Mouse (Mus musculus) CH12.LX (cell line): ENCODE measurements around the gene Mkln1. TPM values are rescaled to one million over a fixed set of nuclear protein-coding genes. Genes with fewer than 3 reads are reported as not detected.

ENCODE experiments used
- DNase-seq: peaks from one replicate; pipeline ENCODE4 v3.0.0-alpha.2; 2013; ENCODE audit errors: extremely low read depth
- H3K27ac ChIP-seq: 2 replicates; pipeline ENCODE4 v1.5.1; 2012; ENCODE audit warnings: low read depth, mild to moderate bottlenecking, control low read depth, moderate library complexity; ENCODE audit not compliant: insufficient read depth
- H3K27me3 ChIP-seq: replicated peaks from 2 replicates; pipeline ENCODE3; 2012; ENCODE audit warnings: inconsistent platforms
- H3K36me3 ChIP-seq, 2 experiments: replicated peaks in 1 of 2; 2 replicates each; pipeline versions ENCODE3 to v1.6.1; 2012; ENCODE audit warnings: inconsistent platforms in 1 of 2, low read length in 1 of 2, mild to moderate bottlenecking in 1 of 2, mixed read lengths in 1 of 2, moderate library complexity in 1 of 2; ENCODE audit not compliant: control insufficient read depth in 1 of 2, insufficient read depth in 1 of 2
- H3K4me1 ChIP-seq, 2 experiments: 2 replicates each; pipeline ENCODE4 v1.6.1; 2012; ENCODE audit warnings: inconsistent platforms in 1 of 2, moderate library complexity in 1 of 2; ENCODE audit not compliant: insufficient read depth in 2 of 2, control insufficient read depth in 1 of 2
- H3K4me2 ChIP-seq: 2 replicates; pipeline ENCODE4 v1.6.1; 2012; ENCODE audit warnings: low read depth, mild to moderate bottlenecking, control low read depth; ENCODE audit not compliant: poor library complexity, insufficient read depth, severe bottlenecking
- H3K4me3 ChIP-seq, 3 experiments: fragments of 150-350 bp in 1 of 3; sonication (generic) in 1 of 3; replicated peaks in 1 of 3; 2 replicates each; pipeline versions ENCODE3 to v1.5.1; 2011 to 2012; ENCODE audit warnings: low read depth in 2 of 3, low read length in 2 of 3, mild to moderate bottlenecking in 2 of 3, moderate library complexity in 2 of 3, control low read depth in 1 of 3, improper control_type of control experiment in 1 of 3, inconsistent platforms in 1 of 3, mixed read lengths in 1 of 3; ENCODE audit not compliant: poor library complexity in 1 of 3
- H3K79me2 ChIP-seq: replicated peaks from 2 replicates; pipeline ENCODE4 v1.6.1; 2012; ENCODE audit warnings: mild to moderate bottlenecking, moderate library complexity; ENCODE audit not compliant: control insufficient read depth, poor library complexity, insufficient read depth, severe bottlenecking; ENCODE audit errors: extremely low read depth
- H3K9ac ChIP-seq: 2 replicates; pipeline ENCODE4 v1.6.1; 2012; ENCODE audit warnings: low read depth, mild to moderate bottlenecking, control low read depth, moderate library complexity; ENCODE audit not compliant: insufficient read depth
- H3K9me3 ChIP-seq: replicated peaks from 2 replicates; pipeline ENCODE3; 2012; ENCODE audit warnings: low read length, inconsistent platforms, mixed read lengths
- CHD1 ChIP-seq: IDR thresholded peaks from 2 replicates; pipeline ENCODE4 v1.6.1; 2012; ENCODE audit warnings: low read depth, low read length, improper control_type of control experiment, inconsistent platforms
- CTCF ChIP-seq, 2 experiments: IDR thresholded peaks in 1 of 2; conservative IDR thresholded peaks in 1 of 2; 2 replicates each; pipeline ENCODE4 v1.5.1; 2011 to 2012; ENCODE audit warnings: low read depth in 2 of 2, low read length in 2 of 2, improper control_type of control experiment in 1 of 2, inconsistent platforms in 1 of 2, mild to moderate bottlenecking in 1 of 2, moderate library complexity in 1 of 2
- E2F4 ChIP-seq: IDR thresholded peaks from 2 replicates; pipeline ENCODE4 v1.6.1; 2011; ENCODE audit warnings: low read depth, low read length, improper control_type of control experiment; ENCODE audit not compliant: insufficient replicate concordance
- EP300 ChIP-seq: IDR thresholded peaks from 2 replicates; pipeline ENCODE4 v1.6.1; 2011; ENCODE audit warnings: low read length, improper control_type of control experiment
- ETS1 ChIP-seq: conservative IDR thresholded peaks from 2 replicates; pipeline ENCODE4 v1.6.1; 2012; ENCODE audit warnings: low read depth, mild to moderate bottlenecking, inconsistent platforms, low read length, improper control_type of control experiment, moderate library complexity
- HCFC1 ChIP-seq: IDR thresholded peaks from 2 replicates; pipeline ENCODE4 v1.6.1; 2012; ENCODE audit warnings: low read depth, mild to moderate bottlenecking, inconsistent platforms, low read length, improper control_type of control experiment
- IRF4 ChIP-seq: IDR thresholded peaks from 2 replicates; pipeline ENCODE4 v1.6.1; 2014; ENCODE audit warnings: low read depth, mild to moderate bottlenecking, inconsistent platforms, low read length, improper control_type of control experiment
- JUN ChIP-seq: IDR thresholded peaks from 2 replicates; pipeline ENCODE4 v1.6.1; 2011; ENCODE audit warnings: low read depth, mild to moderate bottlenecking, low read length, improper control_type of control experiment, moderate library complexity; ENCODE audit not compliant: insufficient read depth
- JUND ChIP-seq: conservative IDR thresholded peaks from 2 replicates; pipeline ENCODE4 v1.6.1; 2011; ENCODE audit warnings: low read depth, low read length, improper control_type of control experiment
- KAT2A ChIP-seq: IDR thresholded peaks from 2 replicates; pipeline ENCODE4 v1.6.1; 2012; ENCODE audit warnings: low read length, improper control_type of control experiment, inconsistent platforms; ENCODE audit not compliant: insufficient replicate concordance
- MAX ChIP-seq: IDR thresholded peaks from 2 replicates; pipeline ENCODE4 v1.6.1; 2011; ENCODE audit warnings: low read length, improper control_type of control experiment
- MAZ ChIP-seq: IDR thresholded peaks from 2 replicates; pipeline ENCODE4 v1.6.1; 2012; ENCODE audit warnings: low read depth, mild to moderate bottlenecking, inconsistent platforms, low read length, improper control_type of control experiment, moderate library complexity
- MYC ChIP-seq: IDR thresholded peaks from 2 replicates; pipeline ENCODE4 v1.6.1; 2011; ENCODE audit warnings: low read depth, mild to moderate bottlenecking, improper control_type of control experiment, low read length
- NELFE ChIP-seq: IDR thresholded peaks from 2 replicates; pipeline ENCODE4 v1.6.1; 2011; ENCODE audit warnings: low read depth, low read length, improper control_type of control experiment
- PAX5 ChIP-seq: IDR thresholded peaks from 2 replicates; pipeline ENCODE4 v1.6.1; 2012; ENCODE audit warnings: low read length, inconsistent platforms, mixed read lengths
- POLR2AphosphoS2 ChIP-seq: IDR thresholded peaks from 2 replicates; pipeline ENCODE4 v1.6.1; 2011; ENCODE audit warnings: low read depth, low read length, improper control_type of control experiment
- RCOR1 ChIP-seq: conservative IDR thresholded peaks from 2 replicates; pipeline ENCODE4 v1.6.1; 2012; ENCODE audit warnings: low read depth, mild to moderate bottlenecking, inconsistent platforms, low read length, improper control_type of control experiment
- SIN3A ChIP-seq: IDR thresholded peaks from 2 replicates; pipeline ENCODE4 v1.6.1; 2012; ENCODE audit warnings: low read length, improper control_type of control experiment, inconsistent platforms
- SMC3 ChIP-seq: IDR thresholded peaks from 2 replicates; pipeline ENCODE4 v1.6.1; 2011; ENCODE audit warnings: low read depth, low read length, improper control_type of control experiment
- TBP ChIP-seq: conservative IDR thresholded peaks from 2 replicates; pipeline ENCODE4 v1.6.1; 2011; ENCODE audit warnings: low read depth, low read length, improper control_type of control experiment
- TCF12 ChIP-seq: IDR thresholded peaks from 2 replicates; pipeline ENCODE4 v1.6.1; 2014; ENCODE audit warnings: low read depth, mild to moderate bottlenecking, inconsistent platforms, low read length, improper control_type of control experiment
- UBTF ChIP-seq: IDR thresholded peaks from 2 replicates; pipeline ENCODE4 v1.6.1; 2012; ENCODE audit warnings: low read depth, mild to moderate bottlenecking, inconsistent platforms, low read length, improper control_type of control experiment, moderate library complexity
- USF1 ChIP-seq: IDR thresholded peaks from 2 replicates; pipeline ENCODE4 v1.6.1; 2014; ENCODE audit warnings: low read depth, mild to moderate bottlenecking, inconsistent platforms, low read length, improper control_type of control experiment
- USF2 ChIP-seq: conservative IDR thresholded peaks from 2 replicates; pipeline ENCODE4 v1.6.1; 2011; ENCODE audit warnings: low read depth, low read length, improper control_type of control experiment
- ZMIZ1 ChIP-seq: IDR thresholded peaks from 2 replicates; pipeline ENCODE4 v1.6.1; 2012; ENCODE audit warnings: low read depth, mild to moderate bottlenecking, inconsistent platforms, low read length, improper control_type of control experiment
- ZNF384 ChIP-seq: IDR thresholded peaks from 2 replicates; pipeline ENCODE4 v1.6.1; 2012; ENCODE audit warnings: low read depth, low read length, improper control_type of control experiment, inconsistent platforms
- dilution Hi-C: fragments of 300-500 bp; cut with MboI; formaldehyde crosslinking; loops from 2 replicates; pipeline ENCODE4 v1.14.3; 2020; ENCODE audit warnings: low sequenced_read_pairs; ENCODE audit not compliant: extremely low pct_unique_long_range_greater_than_20kb, extremely low pct_ligation_motif_present
- in situ Hi-C: fragments of 300-500 bp; cut with MboI; formaldehyde crosslinking; loops from 3 replicates; pipeline ENCODE4 v1.14.3; 2019; ENCODE audit warnings: low sequenced_read_pairs, low pct_ligation_motif_present, low pct_unique_long_range_greater_than_20kb, mixed read lengths
- polyA plus RNA-seq: library from polyadenylated mRNA; unstranded; fragments of >175 nt; gene quantifications from 2 replicates; pipeline ENCODE4 v1.2.1, GENCODE M21; 2012; ENCODE audit warnings: low read depth; ENCODE audit not compliant: insufficient read length
- total RNA-seq, 2 experiments: library from RNA; depleted of rRNA; stranded (reverse); fragments of 300-350 nt in 1 of 2; fragments of >200 nt in 1 of 2; gene quantifications; 2 replicates each; pipeline ENCODE4 v1.2.3; 2012 to 2014

Mkln1 gene
- total and polyA plus RNA-seq, 3 experiments = 79.6 to 127 (median 115) TPM

GRCm38 (mm10) chr6:31540018-31540417 lies 141.5 kb downstream of the Mkln1 start:
- Histone ChIP-seq H3K9ac (no peak overlapping the region), H3K9me3 (peaks cover 2% of the 10 kb centered on the region), H3K4me2 (no peak overlapping the region), H3K27ac (no peak overlapping the region), H3K79me2 (no peaks in the 10 kb centered on the region), H3K27me3 (peaks cover 54% of the 10 kb centered on the region), H3K36me3 (no peaks in the 10 kb centered on the region)
- no peak for DNase-seq
- dilution Hi-C loops (no loop called here), in situ Hi-C loops (no loop called here)
- no peak for TF ChIP-seq TBP
- TF ChIP-seq JUN = no peak
- TF ChIP-seq POLR2AphosphoS2 = no peak
- TF ChIP-seq ZMIZ1 = no peak
- no peak for TF ChIP-seq EP300
- no peak for TF ChIP-seq KAT2A
- no peak for TF ChIP-seq TCF12
- no peak for TF ChIP-seq MAZ
- no peak for TF ChIP-seq RCOR1
- no peak for TF ChIP-seq UBTF
- no peak for TF ChIP-seq CHD1
- no peak for TF ChIP-seq MYC
- no peak for TF ChIP-seq CTCF (conservative IDR thresholded peaks at IDR 0.05 in 1 of 2, IDR thresholded peaks at IDR 0.05 in 1 of 2; ENCODE audit: low read depth in 2 of 2, low read length in 2 of 2)
- no peak for TF ChIP-seq ZNF384
- no peak for TF ChIP-seq ETS1
- no peak for TF ChIP-seq NELFE
- no peak for TF ChIP-seq PAX5
- TF ChIP-seq HCFC1 = no peak
- TF ChIP-seq, all 38 proteins: peak for 0
- no peak overlapping the region for H3K4me3 ChIP-seq
- 0 out of 4 replicates have a peak, but pooled peaks cover 0 to 3% of the 10 kb centered on the region in 2 experiments for H3K4me1 ChIP-seq

- dilution Hi-C loops = no loop called here
- Histone ChIP-seq H3K4me2 (no peak overlapping the region), H3K27me3 (peaks cover 87% of the 10 kb centered on the region), H3K27ac (no peak overlapping the region), H3K4me1 (no peaks in the 10 kb centered on the region), H3K36me3 (no peaks in the 10 kb centered on the region), H3K9ac (no peak overlapping the region), H3K4me3 (no peak overlapping the region), H3K79me2 (no peaks in the 10 kb centered on the region), H3K9me3 (peaks cover 2% of the 10 kb centered on the region)
- in situ Hi-C loops = no loop called here
- DNase-seq = no peak
- TF ChIP-seq USF2 = no peak
- TF ChIP-seq SMC3 = no peak
- TF ChIP-seq SIN3A = no peak
- TF ChIP-seq E2F4 = no peak
- no peak for TF ChIP-seq IRF4
- no peak for TF ChIP-seq JUND
- TF ChIP-seq MAX = no peak
- no peak for TF ChIP-seq KAT2A
- TF ChIP-seq USF1 = no peak
- no peak for TF ChIP-seq TCF12
- no peak for TF ChIP-seq CTCF (conservative IDR thresholded peaks at IDR 0.05 in 1 of 2, IDR thresholded peaks at IDR 0.05 in 1 of 2; ENCODE audit: low read depth in 2 of 2, low read length in 2 of 2)
- no peak for TF ChIP-seq MYC
These were observed 145.8 kb downstream of the Mkln1 start for GRCm38 (mm10) chr6:31544318-31544717.
